Mouse (Mus musculus) layer of hippocampus, adult 11-12 months (tissue): ENCODE data around the gene Zpr1.

Experiments used
- DNase-seq: peaks from one replicate; pipeline ENCODE4 v3.0.0; 2022; ENCODE audit warnings: low spot score

Gene Zpr1

DNA sequence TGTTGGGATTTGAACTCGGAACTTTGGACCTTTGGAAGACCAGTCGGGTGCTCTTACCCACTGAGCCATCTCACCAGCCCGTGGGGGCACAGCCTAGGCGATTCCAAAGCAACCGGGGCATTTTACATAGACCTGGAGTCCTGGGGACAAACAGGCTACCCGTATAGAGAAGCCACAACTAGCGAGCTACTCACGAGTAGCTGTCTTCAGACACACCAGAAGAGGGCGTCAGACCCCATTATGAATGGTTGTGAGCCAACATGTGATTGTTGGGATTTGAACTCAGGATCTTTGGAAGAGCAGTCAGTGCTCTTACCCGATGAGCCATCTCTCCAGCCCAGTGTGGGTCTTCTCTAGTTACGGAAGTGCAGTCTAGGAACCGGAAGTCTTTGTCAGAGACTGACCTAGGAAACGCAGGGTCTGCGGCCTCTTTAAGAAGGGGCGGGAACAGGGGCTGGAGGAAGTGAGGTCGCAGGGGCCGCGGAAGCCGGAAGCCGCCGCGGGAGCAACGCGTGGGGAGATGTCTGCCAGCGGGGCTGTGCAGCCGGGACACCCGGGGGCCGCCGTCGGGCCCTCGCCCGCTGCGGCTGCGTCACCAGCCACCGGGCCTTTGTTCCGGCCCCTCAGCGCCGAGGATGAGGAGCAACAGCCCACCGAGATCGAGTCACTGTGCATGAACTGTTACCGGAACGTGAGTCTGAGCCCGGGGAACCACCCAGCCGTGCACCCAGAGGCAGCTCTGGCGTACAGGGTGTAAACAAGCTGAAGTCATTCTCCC, at the start of gene Zpr1:
Gene Zpr1 (plus strand): TSS at position 388 of the 778 bp plus-strand sequence.
- DNase-seq, result peak; percentile 89

DNA sequence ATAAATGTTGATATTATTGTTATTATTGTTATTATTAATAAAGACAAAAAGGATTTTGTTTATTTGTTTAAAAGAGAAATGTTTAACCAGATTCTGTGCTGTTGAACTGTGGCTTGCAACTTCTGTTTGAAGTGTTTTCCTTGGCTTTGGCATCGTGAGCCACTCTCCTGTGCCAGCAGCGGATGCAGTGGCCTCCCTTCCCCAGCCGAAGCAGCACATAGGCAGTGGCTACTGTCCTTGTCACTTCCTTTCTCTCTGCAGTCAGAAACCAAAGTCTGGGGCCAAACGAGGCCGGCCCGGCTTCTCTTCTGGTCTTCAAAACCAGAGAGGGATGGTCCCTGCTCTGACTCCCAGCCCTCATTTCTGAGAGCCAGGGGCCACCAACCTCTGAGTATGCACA, 49.8 kb upstream of the Zpr1 start:
- no peak for DNase-seq

- DNase-seq, result no peak
Measured at GRCm38 (mm10) chr9:46224101-46224500, 48.8 kb upstream of the Zpr1 start.

DNA sequence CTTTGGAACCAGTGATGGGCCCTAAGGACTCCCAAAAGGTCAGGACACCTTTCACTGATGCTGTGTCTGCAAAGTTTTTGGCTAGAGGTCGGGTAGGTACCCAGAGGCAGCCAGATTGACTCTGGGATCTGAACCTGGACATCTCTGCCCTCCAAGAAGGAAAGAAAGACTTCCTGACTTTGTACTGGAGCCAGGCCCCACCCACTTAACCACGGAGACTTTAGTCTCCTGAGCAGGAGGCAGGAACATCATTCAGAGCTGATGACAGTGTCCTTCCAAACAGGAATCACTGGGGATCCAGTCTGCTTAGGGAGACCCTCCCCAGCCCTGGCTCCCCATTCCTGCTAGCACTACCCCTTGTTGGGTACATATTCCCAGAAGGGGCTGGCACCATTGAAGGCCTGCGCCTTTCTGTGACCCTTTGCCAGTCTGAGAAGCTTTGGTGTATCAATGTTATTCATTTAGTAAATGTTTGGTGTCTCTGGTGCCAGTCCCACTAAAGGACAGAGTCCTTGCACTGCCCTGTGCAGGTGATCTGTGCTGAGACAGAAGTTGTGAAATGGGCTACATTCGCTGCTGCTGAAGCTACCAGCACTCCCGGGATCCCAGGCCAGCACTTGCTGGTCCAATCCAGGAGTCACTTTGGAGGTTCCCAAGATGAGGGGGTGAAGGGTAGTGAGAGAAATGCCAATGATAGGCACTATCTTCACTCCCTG, 47.8 kb upstream of the Zpr1 start:
- no peak for DNase-seq

DNA sequence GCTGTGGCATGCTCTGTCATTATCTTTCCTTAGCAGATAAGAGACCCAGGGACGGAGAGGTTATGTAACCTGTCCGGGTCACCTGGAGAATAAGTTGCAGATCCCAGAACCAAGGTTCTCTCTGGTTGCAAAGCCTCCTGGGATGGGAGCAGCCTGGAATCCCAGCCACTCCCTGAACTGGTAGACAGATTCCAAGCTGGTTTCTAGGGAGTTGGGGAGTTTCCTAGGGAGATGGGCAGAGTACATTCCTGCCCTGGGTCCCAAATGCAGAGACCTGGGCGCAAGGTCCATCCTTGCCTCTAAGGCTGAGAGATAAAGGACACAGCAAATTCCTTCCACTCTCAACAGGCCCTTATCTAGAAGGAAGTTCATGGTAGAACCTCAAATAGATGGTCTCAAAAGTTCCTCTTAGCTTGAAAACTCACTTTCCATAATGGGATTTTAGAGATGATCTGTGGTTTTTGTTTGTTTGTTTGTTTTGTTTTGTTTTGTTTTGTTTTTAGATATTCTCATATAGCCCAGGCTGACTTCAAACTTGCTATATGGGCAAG, 45.7 kb upstream of the Zpr1 start:
- no peak for DNase-seq

DNA sequence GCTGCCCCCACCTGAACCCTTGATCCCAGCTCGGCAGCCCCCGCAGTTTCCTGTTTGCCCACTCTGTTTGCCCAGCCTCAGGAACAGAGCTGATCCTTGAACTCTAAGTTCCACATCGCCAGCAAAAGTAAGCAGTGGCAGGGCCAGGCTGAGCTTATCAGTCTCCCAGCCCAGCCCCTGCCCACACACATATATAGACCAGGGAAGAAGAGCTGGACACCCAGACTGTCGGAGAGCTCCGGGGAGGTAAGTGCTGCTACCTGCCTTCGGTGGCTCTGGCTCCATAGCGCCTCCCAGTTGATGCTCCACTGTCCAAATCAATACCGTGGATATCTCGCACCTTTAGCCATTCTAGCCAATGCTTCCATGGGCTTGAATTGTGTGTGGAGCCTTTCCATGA, 44.4 kb upstream of the Zpr1 start, which contains the start of gene Apoa1:
Gene Apoa1 (plus strand): TSS at position 90 of the 400 bp plus-strand sequence.
- no peak for DNase-seq

DNA sequence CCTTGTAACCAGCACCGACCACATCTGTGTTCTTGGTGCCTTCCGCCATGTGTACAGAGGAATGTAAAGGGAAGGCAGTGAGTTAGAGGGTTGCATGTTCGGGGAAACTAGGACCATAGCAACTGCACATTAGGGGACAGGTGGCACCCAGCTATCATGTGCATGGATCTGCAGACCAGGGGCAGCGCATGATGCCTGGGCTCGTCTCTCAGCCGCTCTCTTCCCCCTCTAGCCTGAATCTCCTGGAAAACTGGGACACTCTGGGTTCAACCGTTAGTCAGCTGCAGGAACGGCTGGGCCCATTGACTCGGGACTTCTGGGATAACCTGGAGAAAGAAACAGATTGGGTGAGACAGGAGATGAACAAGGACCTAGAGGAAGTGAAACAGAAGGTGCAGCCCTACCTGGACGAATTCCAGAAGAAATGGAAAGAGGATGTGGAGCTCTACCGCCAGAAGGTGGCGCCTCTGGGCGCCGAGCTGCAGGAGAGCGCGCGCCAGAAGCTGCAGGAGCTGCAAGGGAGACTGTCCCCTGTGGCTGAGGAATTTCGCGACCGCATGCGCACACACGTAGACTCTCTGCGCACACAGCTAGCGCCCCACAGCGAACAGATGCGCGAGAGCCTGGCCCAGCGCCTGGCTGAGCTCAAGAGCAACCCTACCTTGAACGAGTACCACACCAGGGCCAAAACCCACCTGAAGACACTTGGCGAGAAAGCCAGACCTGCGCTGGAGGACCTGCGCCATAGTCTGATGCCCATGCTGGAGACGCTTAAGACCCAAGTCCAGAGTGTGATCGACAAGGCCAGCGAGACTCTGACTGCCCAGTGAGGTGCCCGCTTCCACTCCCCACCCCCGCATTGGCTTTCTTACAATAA, 43.1 kb upstream of the Zpr1 start:
- peak; percentile 90 for DNase-seq

- no peak for DNase-seq
Measured at GRCm38 (mm10) chr9:46230450-46230975, 42.4 kb upstream of the Zpr1 start.

GRCm38 (mm10) chr9:46235196-46235595, 37.7 kb upstream of the Zpr1 start:
- DNase-seq, result no peak

DNA sequence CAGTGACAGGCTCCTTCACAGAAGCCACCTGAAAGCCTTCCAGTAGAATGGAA, 37.4 kb upstream of the Zpr1 start, which contains the start of gene Apoc3:
Gene Apoc3 (minus strand): TSS at position 41 of the 53 bp plus-strand sequence.
- DNase-seq, result no peak

- no peak for DNase-seq
Measured at GRCm38 (mm10) chr9:46235649-46236048, 37.2 kb upstream of the Zpr1 start.

GRCm38 (mm10) chr9:46238850-46239249, 34.0 kb upstream of the Zpr1 start:
- DNase-seq, result no peak

GRCm38 (mm10) chr9:46240526-46241153, 32.2 kb upstream of the Zpr1 start, which contains the start of gene Apoa4:
Gene Apoa4 (plus strand): TSS chr9:46240696.
- DNase-seq, result no peak

- DNase-seq, result no peak
Measured at GRCm38 (mm10) chr9:46241818-46242217, 31.0 kb upstream of the Zpr1 start.

DNA sequence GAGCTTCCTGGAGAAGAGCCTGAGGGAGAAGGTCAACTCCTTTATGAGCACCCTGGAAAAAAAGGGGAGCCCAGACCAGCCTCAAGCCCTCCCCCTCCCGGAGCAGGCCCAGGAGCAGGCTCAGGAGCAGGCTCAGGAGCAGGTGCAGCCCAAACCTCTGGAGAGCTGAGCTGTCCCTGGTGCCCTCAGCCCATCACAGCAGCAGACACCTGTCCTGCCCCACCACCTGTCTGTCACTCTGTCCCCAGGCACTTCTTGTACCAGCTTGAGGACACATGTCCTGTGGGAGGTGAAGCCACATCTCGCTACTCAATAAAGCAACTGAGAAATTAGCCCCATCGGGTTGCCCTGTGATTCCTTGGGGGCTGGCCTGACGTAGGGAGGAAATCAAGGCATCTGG, 29.7 kb upstream of the Zpr1 start:
- DNase-seq, result no peak

- DNase-seq, result no peak
Measured at GRCm38 (mm10) chr9:46243584-46243983, 29.3 kb upstream of the Zpr1 start.

- peak; percentile 77 for DNase-seq
Measured at GRCm38 (mm10) chr9:46246752-46247324, 26.0 kb upstream of the Zpr1 start.

GRCm38 (mm10) chr9:46256177-46256576, 16.7 kb upstream of the Zpr1 start:
- DNase-seq, result no peak

- no peak for DNase-seq
Measured at GRCm38 (mm10) chr9:46256658-46257385, 16.0 kb upstream of the Zpr1 start.

DNA sequence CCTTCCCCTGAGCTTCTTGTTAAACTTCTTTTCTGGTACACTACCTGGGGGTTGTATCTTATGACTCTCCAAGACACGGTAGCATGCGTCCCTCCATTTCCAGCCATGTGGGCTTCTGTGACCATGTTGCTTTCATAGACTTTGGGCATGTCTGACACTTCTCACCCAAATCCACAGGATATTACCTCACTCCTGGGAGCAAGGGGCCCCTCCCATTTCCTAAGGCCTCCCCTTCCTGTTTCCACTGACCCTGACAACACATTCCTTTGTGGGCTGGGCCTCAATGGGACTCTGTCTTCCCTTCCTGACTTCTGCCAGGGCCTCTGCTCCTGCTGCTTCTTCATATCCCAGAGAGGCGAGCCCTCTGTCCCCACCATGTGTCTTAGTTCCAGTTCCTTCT, 15.3 kb upstream of the Zpr1 start:
- DNase-seq, result no peak

GRCm38 (mm10) chr9:46259111-46259510, 13.8 kb upstream of the Zpr1 start:
- DNase-seq, result no peak
